Comparison of ENCODE assay signal across 22 mouse cellular contexts in the genomic region with DNA sequence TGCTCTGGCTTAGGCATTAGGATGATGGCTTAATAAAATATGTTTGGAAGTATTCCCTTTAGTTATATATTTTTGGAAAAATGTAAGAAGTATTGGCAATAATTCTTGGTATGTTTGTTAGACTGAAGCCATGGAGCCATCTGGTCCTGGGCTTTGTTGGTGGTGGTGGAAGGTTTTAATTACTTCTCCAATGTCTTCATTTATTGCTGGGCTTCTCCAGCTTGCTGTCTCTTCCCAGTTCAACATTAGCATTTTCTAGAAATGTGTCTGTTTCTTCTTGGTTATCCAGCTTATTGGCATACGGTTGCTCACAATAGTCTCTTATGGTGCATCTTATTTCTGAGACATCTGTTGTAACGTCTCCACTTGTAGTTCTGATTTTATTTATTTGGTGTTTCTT. TPM values are rescaled to one million over a fixed set of nuclear protein-coding genes. Genes with fewer than 3 reads are reported as not detected.
"Had no signal": no experiment of that assay in that cellular context is flagged by ENCODE, and none has a peak within 500 bp of the region (broad histone marks: within the 10 kb centered on the region; RNA-seq: fewer than 3 reads in every experiment).

No protein-coding gene starts in this region.

- DNase-seq: kidney, adult 8-10 months; kidney, postnatal 14 days; kidney, postnatal 4 days; left cerebral cortex, postnatal 4 days; liver, postnatal 0 days; lung, embryonic 14.5 days; right cerebral cortex, adult 18-20 months; right cerebral cortex, postnatal 25 days; spleen, adult 18-20 months; thymus, adult 18-20 months; thymus, postnatal 36 days had no signal

- H3K4me3 ChIP-seq: limb, embryonic 12.5 days; limb, embryonic 15.5 days; midbrain, embryonic 12.5 days; midbrain, embryonic 15.5 days; neural tube, embryonic 12.5 days; neural tube, embryonic 15.5 days; stomach, embryonic 15.5 days had no signal

- ATAC-seq: liver, postnatal 0 days; lung, postnatal 0 days; midbrain, embryonic 15.5 days had no signal

- H3K4me2 ChIP-seq: limb, embryonic 12.5 days; limb, embryonic 15.5 days; liver, embryonic 11.5 days; lung, embryonic 14.5 days; midbrain, embryonic 12.5 days; midbrain, embryonic 15.5 days; neural tube, embryonic 12.5 days; neural tube, embryonic 15.5 days; stomach, embryonic 15.5 days had no signal

- H3K36me3 ChIP-seq: limb, embryonic 12.5 days; limb, embryonic 15.5 days; midbrain, embryonic 12.5 days; midbrain, embryonic 15.5 days; neural tube, embryonic 12.5 days; neural tube, embryonic 15.5 days; stomach, embryonic 15.5 days had no signal

- H3K4me1 ChIP-seq: limb, embryonic 15.5 days; midbrain, embryonic 12.5 days; midbrain, embryonic 15.5 days; neural tube, embryonic 12.5 days; neural tube, embryonic 15.5 days; stomach, embryonic 15.5 days had no signal

- H3K9me3 ChIP-seq: limb, embryonic 12.5 days; limb, embryonic 15.5 days; midbrain, embryonic 12.5 days; midbrain, embryonic 15.5 days; neural tube, embryonic 12.5 days; neural tube, embryonic 15.5 days; stomach, embryonic 15.5 days had no signal

- H3K27ac ChIP-seq: limb, embryonic 12.5 days; limb, embryonic 15.5 days; liver, embryonic 14.5 days; macrophage; midbrain, embryonic 12.5 days; midbrain, embryonic 15.5 days; neural tube, embryonic 12.5 days; neural tube, embryonic 15.5 days; stomach, embryonic 15.5 days had no signal

- H3K9ac ChIP-seq: limb, embryonic 12.5 days; limb, embryonic 15.5 days; liver, embryonic 14.5 days; liver, postnatal 0 days; lung, embryonic 14.5 days; midbrain, embryonic 12.5 days; midbrain, embryonic 15.5 days; neural tube, embryonic 12.5 days; neural tube, embryonic 15.5 days; stomach, embryonic 15.5 days had no signal

- H3K27me3 ChIP-seq: limb, embryonic 12.5 days; limb, embryonic 15.5 days; midbrain, embryonic 12.5 days; midbrain, embryonic 15.5 days; neural tube, embryonic 12.5 days; neural tube, embryonic 15.5 days; stomach, embryonic 15.5 days had no signal

RNA-seq across cellular contexts. Expression of a gene that starts 29.2 kb away (rescaled TPM):
- polyA plus RNA-seq: macrophage had no signal
